Mouse (Mus musculus): ENCODE results near the gene Specc1.
A peak's percentile ranks its signal among the peaks of the same experiment; 100 is the strongest.

Gene Specc1

GRCm38 (mm10) chr11:62047817-62048640 lies 91.5 kb downstream of the Specc1 start:
- peak; percentile 70 for DNase-seq (ENCODE audit: low read depth, low spot score)

GRCm38 (mm10) chr11:62049170-62049569 lies 92.6 kb downstream of the Specc1 start:
- DNase-seq (ENCODE audit: low read depth, low spot score): no peak

- no peak for DNase-seq (ENCODE audit: low read depth, low spot score)
Observed at GRCm38 (mm10) chr11:62050356-62051330, 94.1 kb downstream of the Specc1 start.

GRCm38 (mm10) chr11:62051487-62051886 lies 94.9 kb downstream of the Specc1 start:
- no peak for DNase-seq (ENCODE audit: low read depth, low spot score)

GRCm38 (mm10) chr11:62053928-62054327 lies 97.4 kb downstream of the Specc1 start:
- no peak for DNase-seq (ENCODE audit: low read depth, low spot score)

- no peak for DNase-seq (ENCODE audit: low read depth, low spot score)
Observed at GRCm38 (mm10) chr11:62064565-62064964, 108.0 kb downstream of the Specc1 start.

- DNase-seq (ENCODE audit: low read depth, low spot score): no peak
Observed at GRCm38 (mm10) chr11:62065655-62066054, 109.1 kb downstream of the Specc1 start.

- DNase-seq (ENCODE audit: low read depth, low spot score): no peak
Observed at GRCm38 (mm10) chr11:62069554-62069953, 113.0 kb downstream of the Specc1 start.

GRCm38 (mm10) chr11:62070206-62070605 lies 113.6 kb downstream of the Specc1 start:
- no peak for DNase-seq (ENCODE audit: low read depth, low spot score)

- no peak for DNase-seq (ENCODE audit: low read depth, low spot score)
Observed at GRCm38 (mm10) chr11:62072406-62072805, 115.8 kb downstream of the Specc1 start.

GRCm38 (mm10) chr11:62073575-62074140 lies 117.1 kb downstream of the Specc1 start:
- no peak for DNase-seq (ENCODE audit: low read depth, low spot score)

GRCm38 (mm10) chr11:62074578-62074977 lies 118.0 kb downstream of the Specc1 start:
- no peak for DNase-seq (ENCODE audit: low read depth, low spot score)

- no peak for DNase-seq (ENCODE audit: low read depth, low spot score)
Observed at GRCm38 (mm10) chr11:62075071-62075470, 118.5 kb downstream of the Specc1 start.

- DNase-seq (ENCODE audit: low read depth, low spot score): no peak
Observed at GRCm38 (mm10) chr11:62075551-62075950, 119.0 kb downstream of the Specc1 start.

- peak; percentile 95 for DNase-seq (ENCODE audit: low read depth, low spot score)
Observed at GRCm38 (mm10) chr11:62076345-62077156, 120.0 kb downstream of the Specc1 start.

GRCm38 (mm10) chr11:62077157-62077865 lies 120.7 kb downstream of the Specc1 start:
- no peak for DNase-seq (ENCODE audit: low read depth, low spot score)

GRCm38 (mm10) chr11:62078371-62078770 lies 121.8 kb downstream of the Specc1 start:
- no peak for DNase-seq (ENCODE audit: low read depth, low spot score)

GRCm38 (mm10) chr11:62079100-62079857 lies 122.7 kb downstream of the Specc1 start:
- DNase-seq (ENCODE audit: low read depth, low spot score): no peak

- no peak for DNase-seq (ENCODE audit: low read depth, low spot score)
Observed at GRCm38 (mm10) chr11:62080476-62080875, 123.9 kb downstream of the Specc1 start.

GRCm38 (mm10) chr11:62086648-62087047 lies 130.1 kb downstream of the Specc1 start:
- no peak for DNase-seq (ENCODE audit: low read depth, low spot score)

Measured in retina, postnatal 7 days (tissue).